Mouse (Mus musculus) urinary bladder, postnatal 25 days (tissue): ENCODE measurements around the gene Vmn1r212.
"Not testable (repeated sequence)": the region's sequence is repeated elsewhere in the genome, so short reads cannot be mapped to it uniquely, and the experiment has no call there.

Experiments used
- DNase-seq: peaks from one replicate; pipeline ENCODE4 v3.0.0; 2022; ENCODE audit warnings: low spot score

Vmn1r212 gene

GRCm38 (mm10) chr13:22884105-22884504, at the start of gene Vmn1r212:
TSS of gene Vmn1r212 (minus strand) at chr13:22884205.
- DNase-seq, result no peak

- DNase-seq, result no peak
These were observed 4.7 kb downstream of the Vmn1r212 start for GRCm38 (mm10) chr13:22879257-22879656.

GRCm38 (mm10) chr13:22857461-22857860, 26.5 kb downstream of the Vmn1r212 start, which contains the start of gene Vmn1r211:
TSS of gene Vmn1r211 (minus strand) at chr13:22857561.
- no peak for DNase-seq

- DNase-seq, result no peak
These were observed 29.2 kb downstream of the Vmn1r212 start for GRCm38 (mm10) chr13:22854760-22855159.

GRCm38 (mm10) chr13:22846798-22847197, 37.2 kb downstream of the Vmn1r212 start:
- DNase-seq, result no peak

- not testable (repeated sequence) for DNase-seq
These were observed 39.7 kb downstream of the Vmn1r212 start for GRCm38 (mm10) chr13:22844304-22844703.
